Mouse (Mus musculus) adrenal gland, postnatal 14 days (tissue): ENCODE measurements around the gene Igdcc3. TPM values are rescaled to one million over a fixed set of nuclear protein-coding genes. Genes with fewer than 3 reads are reported as not detected.
"Not testable (repeated sequence)": the region's sequence is repeated elsewhere in the genome, so short reads cannot be mapped to it uniquely, and the experiment has no call there.

Experiments used
- DNase-seq: peaks from one replicate; pipeline ENCODE4 v3.0.0; 2021; ENCODE audit warnings: mixed read lengths
- total RNA-seq: library from RNA; stranded (reverse); gene quantifications from 2 replicates; pipeline ENCODE4 v1.2.3, GENCODE M21; 2021

Gene Igdcc3
- total RNA-seq, 1 experiment from 2014 or later, result 1.2 TPM

GRCm38 (mm10) chr9:65205049-65205815 is 64.2 kb downstream of the Igdcc3 start:
- no peak for DNase-seq

DNA sequence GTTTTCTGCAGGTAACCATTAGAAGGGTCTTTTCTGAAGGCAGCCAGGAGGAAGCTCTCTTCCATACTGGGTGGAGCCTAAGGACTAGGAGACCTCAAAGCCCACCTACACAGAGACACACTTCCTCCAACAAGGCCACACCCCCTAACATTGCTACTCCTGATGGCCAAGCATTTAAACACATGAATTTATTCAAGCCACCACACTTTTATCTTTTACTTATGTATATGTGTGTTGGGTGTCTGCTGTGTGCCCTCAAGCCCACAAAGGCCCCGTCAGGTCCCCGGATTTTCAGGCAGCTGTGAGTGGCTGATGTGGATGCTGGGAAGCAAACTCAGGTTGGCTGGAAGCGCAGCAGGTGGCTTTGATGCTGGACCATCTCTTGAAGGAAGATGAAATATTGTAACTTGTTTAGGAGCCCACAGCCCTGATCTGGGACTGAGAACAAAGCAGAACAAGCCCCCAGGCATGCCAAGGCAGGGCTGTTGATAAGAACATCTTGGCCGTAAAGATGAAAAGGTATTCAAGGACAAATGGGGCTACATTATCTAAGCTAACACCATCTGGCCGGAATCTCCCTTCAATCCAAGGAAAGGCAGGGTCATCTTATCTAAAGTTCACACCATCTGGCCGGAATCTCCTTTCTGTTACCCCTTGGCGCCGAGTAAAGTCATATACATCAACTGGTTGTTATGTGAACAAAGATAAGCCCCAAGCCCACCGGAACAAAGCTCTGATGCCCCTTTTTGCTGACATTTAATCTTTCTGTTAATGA is 66.2 kb downstream of the Igdcc3 start:
- not testable (repeated sequence) for DNase-seq

- no peak for DNase-seq
These were observed 67.5 kb downstream of the Igdcc3 start for GRCm38 (mm10) chr9:65208293-65209179.

- DNase-seq, result no peak
These were observed 70.6 kb downstream of the Igdcc3 start for GRCm38 (mm10) chr9:65211598-65211997.

DNA sequence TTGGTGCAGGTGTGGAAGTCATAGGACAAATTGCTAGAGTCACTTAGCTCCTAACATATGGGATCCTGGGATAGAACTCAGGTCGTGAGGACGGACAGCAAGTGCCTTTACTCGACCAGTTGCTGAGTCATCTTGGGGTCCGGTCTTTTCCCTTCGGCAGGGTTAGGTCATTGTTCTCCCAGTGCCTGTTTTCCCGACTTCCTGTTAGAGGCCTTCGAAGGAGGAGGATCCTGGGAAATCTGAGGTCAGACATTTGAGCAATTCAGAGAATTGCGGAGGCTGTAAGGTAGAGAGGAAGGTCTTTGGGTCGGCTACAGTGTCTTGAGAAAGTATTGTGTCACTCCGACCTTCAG is 73.4 kb downstream of the Igdcc3 start:
- peak; percentile 63 for DNase-seq

DNA sequence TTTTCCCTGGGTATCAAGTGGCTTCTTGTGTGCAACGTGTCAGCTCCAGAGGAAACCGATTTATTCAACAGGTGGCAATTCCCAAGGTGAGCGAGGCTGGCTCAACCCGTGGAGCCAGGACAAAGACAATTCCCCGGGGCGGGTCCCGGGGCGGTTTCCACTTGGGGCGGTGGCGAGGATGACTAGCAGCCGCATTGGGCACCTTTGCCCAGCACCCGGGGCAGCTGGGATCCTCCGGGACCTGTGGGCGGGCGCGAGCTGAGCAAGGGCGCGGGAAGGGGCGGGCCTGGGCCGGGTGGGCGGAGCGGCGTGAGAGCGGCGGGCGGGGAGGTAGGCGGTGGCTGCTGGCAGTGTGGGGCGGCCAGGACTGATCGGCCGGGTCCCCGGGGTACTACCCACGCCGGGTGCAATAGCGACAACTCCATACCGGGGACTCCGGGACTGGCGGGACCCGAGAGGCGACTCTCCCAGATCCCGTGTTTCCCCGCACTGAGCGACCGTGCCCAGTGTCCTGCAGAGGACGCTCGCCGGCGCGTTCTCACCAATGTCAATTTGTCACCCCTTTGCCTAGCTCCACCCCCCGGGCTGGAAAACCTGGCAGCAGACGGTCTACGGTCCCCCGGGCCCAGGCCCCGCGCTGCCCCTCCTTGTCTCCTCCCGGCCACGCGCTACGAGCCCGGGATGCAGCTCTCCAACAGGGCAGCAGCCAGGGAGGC is 73.9 kb downstream of the Igdcc3 start:
- DNase-seq, result peak; percentile 97

- DNase-seq, result no peak
These were observed 74.6 kb downstream of the Igdcc3 start for GRCm38 (mm10) chr9:65215494-65216126.

GRCm38 (mm10) chr9:65216972-65217371 is 76.0 kb downstream of the Igdcc3 start:
- DNase-seq, result no peak

- peak; percentile 78 for DNase-seq
These were observed 76.7 kb downstream of the Igdcc3 start for GRCm38 (mm10) chr9:65217661-65218060.

GRCm38 (mm10) chr9:65218916-65219315 is 77.9 kb downstream of the Igdcc3 start:
- DNase-seq, result no peak

GRCm38 (mm10) chr9:65220398-65220797 is 79.4 kb downstream of the Igdcc3 start:
- not testable (repeated sequence) for DNase-seq

GRCm38 (mm10) chr9:65223927-65224326 is 82.9 kb downstream of the Igdcc3 start:
- DNase-seq, result no peak

- DNase-seq, result peak; percentile 77
These were observed 84.8 kb downstream of the Igdcc3 start for GRCm38 (mm10) chr9:65225795-65226194.

GRCm38 (mm10) chr9:65230250-65230649 is 89.3 kb downstream of the Igdcc3 start:
- no peak for DNase-seq

DNA sequence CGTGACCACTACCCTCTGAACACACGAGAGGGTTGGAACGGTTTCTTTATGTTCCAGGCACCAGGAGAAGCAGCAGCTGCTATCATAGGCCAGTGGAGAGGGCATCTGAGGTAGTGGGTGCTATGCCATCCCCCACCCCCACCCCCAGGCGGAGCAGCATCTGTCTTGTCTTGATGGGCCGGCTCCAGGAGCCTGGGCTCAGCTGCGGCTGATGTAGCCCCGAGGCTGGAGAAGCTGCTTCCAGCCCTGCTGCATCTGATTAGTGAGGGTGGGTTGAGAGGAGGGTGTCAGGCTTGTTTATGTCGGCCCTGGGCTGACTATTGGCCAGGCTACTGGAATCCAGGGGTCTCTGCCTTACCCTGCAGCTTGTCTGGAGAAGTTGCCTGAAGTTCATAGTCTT is 90.3 kb downstream of the Igdcc3 start:
- DNase-seq, result no peak

DNA sequence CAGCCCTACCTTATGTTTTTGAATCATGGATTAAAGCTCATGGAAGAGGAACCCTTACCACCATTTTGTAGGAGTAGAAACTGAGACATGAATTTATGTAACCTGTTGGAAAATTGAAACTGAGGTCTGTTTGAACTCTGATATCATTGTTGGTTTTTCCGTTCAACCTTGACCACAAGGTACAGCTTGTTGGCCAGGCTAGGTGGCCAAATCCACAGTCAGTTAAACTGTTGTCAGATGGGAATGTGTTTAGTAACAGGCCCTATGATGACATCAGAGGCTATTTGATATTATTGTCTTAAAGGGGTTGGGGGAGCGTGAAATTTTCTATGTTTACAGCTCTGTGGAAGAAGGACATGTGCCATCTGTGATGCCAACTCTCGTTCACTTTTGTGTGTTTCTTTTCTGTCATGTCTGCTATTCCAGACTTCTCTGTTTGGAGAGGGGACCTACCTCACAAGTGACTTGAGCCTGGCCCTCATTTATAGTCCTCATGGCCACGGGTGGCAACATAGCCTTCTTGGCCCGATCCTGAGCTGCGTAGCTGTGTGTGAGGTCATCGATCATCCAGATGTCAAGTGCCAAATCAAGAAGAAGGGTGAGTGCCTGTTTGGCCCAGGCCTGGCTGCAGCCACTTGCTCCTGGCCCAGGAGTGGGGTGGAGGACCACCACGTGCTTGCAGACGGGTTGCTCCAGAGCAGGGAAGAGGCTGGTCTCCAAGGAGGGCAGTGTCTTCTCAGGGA is 92.4 kb downstream of the Igdcc3 start:
- no peak for DNase-seq

DNA sequence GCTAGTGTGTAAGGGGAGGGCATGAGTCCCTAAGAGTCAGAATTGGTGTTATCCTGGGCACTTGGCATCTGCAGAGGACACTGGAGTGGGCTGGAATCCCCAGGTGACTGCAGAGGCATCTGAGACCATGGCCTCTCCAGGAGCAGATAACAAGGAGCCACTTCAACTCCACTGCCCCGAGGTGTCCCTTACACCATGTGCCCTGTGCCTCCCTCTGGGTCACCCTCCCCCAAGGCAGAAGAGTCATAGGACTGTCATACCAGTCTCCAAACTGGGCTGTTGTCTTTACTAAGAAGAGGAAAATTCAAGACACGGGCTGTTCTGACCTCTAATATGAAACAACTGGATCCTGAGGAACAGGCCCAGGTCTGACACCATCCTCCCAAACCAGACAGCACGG is 93.7 kb downstream of the Igdcc3 start:
- DNase-seq, result no peak
